Mouse (Mus musculus): Measurements from ENCODE around the gene 2810408A11Rik. TPM values are rescaled to one million over a fixed set of nuclear protein-coding genes. Genes with fewer than 3 reads are reported as not detected.

The 2810408A11Rik gene
- polyA plus RNA-seq, 1 experiment, result 0.38 TPM

DNA sequence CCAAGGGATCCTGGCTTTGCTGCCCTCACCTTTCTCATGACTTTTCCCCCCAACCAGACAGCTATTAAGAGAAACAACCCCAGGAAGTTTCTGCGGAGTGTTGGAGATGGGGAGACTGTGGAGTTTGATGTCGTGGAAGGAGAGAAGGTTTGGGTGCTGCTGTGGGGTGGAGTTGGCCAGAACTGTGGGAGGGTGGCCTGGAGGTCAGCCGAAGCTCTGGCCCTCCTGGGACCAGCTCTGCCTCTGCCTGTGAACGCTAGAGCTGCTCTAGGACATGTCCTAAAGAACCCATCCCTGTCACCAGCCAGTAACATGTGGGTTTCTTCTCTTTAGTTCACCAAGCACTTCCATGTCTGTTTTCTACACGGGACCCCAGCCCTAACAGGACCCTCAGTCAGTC, 38.4 kb upstream of the 2810408A11Rik start:
- TF ChIP-seq POLR2A (IDR thresholded peaks at IDR 0.05; ENCODE audit: extremely low read depth, insufficient read depth, low read length) (no peak), CTCF (IDR thresholded peaks at IDR 0.05; ENCODE audit: extremely low read depth, insufficient read depth, low read length) (no peak)
- Histone ChIP-seq H3K4me3 (ENCODE audit: insufficient read depth, low read length) (no peak overlapping the region), H3K27ac (ENCODE audit: insufficient read depth, low read length) (no peak overlapping the region), H3K4me1 (ENCODE audit: control insufficient read depth, insufficient read depth, low read length) (peaks cover 2% of the 10 kb centered on the region; the same call in 1 of the 2 replicates)

DNA sequence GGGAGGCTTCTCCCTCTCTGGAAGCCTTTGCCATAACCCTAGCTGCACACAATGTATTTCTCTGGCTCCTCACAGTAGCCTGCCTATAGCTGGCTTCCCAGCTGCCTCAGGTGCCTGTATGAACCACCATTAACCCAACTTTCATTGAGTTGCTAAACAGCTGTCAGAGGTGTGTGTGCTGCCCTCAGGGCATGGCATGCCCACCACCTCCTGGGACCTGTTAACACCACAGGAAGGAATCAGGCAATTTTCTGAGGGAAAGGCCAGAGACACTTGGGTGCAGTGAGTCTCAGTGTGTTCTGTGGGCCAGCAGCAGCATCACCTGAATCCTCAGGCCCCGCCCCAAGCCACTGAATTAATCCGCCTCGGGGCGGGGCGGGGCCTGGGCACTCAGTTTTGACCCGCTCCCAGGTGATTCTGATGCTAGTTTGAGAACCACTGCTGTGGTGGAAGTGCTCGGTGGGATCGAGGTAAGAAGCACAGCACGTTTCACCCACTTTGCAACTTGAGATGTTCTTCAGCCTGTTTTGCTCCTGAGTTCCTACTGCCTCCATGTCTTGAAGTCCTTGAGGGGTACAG, 37.7 kb upstream of the 2810408A11Rik start:
- no peak overlapping the region for H3K27ac ChIP-seq (ENCODE audit: insufficient read depth, low read length)
- no peak overlapping the region for H3K4me3 ChIP-seq (ENCODE audit: insufficient read depth, low read length)
- TF ChIP-seq POLR2A (IDR thresholded peaks at IDR 0.05; ENCODE audit: extremely low read depth, insufficient read depth, low read length) (no peak), CTCF (IDR thresholded peaks at IDR 0.05; ENCODE audit: extremely low read depth, insufficient read depth, low read length) (no peak)
- H3K4me1 ChIP-seq (ENCODE audit: control insufficient read depth, insufficient read depth, low read length), result peaks cover 2% of the 10 kb centered on the region; the same call in 1 of the 2 replicates

DNA sequence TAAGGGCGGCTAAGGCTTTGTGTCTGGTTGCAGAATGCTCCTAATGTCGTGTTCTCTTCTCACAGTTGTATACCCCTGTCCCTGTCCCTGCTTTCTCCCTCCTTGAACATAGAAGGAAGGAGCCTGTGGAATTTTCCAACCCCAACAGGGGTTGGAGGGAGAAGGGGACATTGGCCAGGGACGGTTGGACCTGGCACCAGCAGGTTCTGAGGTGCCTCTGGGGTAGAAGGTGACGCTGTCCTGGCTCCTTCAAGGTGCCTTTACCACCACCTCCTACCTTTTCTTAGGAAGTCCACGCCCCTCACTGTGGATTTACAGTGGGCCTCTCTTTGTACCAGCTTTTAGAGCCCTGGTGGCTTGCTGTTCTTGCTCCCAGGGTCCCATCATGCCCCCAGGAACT, 37.0 kb upstream of the 2810408A11Rik start:
- Histone ChIP-seq H3K4me1 (ENCODE audit: control insufficient read depth, insufficient read depth, low read length) (peaks cover 2% of the 10 kb centered on the region; the same call in 1 of the 2 replicates), H3K27ac (ENCODE audit: insufficient read depth, low read length) (no peak overlapping the region), H3K4me3 (ENCODE audit: insufficient read depth, low read length) (no peak overlapping the region)
- TF ChIP-seq CTCF (IDR thresholded peaks at IDR 0.05; ENCODE audit: extremely low read depth, insufficient read depth, low read length) (no peak), POLR2A (IDR thresholded peaks at IDR 0.05; ENCODE audit: extremely low read depth, insufficient read depth, low read length) (no peak)

DNA sequence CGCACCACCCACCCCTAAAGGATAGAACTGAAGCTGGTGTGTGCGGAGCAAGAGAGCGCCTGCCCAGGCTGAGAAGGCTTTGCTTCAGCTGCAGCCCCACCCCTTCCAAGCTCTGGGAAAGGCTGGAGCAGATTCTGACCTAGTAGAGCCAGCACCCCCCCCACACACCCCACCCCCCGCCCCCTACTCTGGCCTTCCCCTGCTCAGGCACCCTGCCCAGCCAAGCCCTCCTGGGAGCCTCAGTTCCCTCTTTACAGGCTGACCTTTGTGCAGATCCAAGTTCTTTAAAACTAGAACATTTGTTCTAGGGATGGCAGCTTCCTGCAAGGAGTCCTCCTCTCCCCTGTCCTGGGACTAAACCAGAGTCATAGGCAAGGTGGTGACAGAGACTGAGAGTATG, 36.6 kb upstream of the 2810408A11Rik start:
- Histone ChIP-seq H3K4me1 (ENCODE audit: control insufficient read depth, insufficient read depth, low read length) (peaks cover 2% of the 10 kb centered on the region; the same call in 1 of the 2 replicates), H3K27ac (ENCODE audit: insufficient read depth, low read length) (no peak overlapping the region), H3K4me3 (ENCODE audit: insufficient read depth, low read length) (no peak overlapping the region)
- no peak for TF ChIP-seq CTCF (IDR thresholded peaks at IDR 0.05; ENCODE audit: extremely low read depth, insufficient read depth, low read length)
- no peak for TF ChIP-seq POLR2A (IDR thresholded peaks at IDR 0.05; ENCODE audit: extremely low read depth, insufficient read depth, low read length)

- H3K4me3 ChIP-seq (ENCODE audit: insufficient read depth, low read length), result no peak overlapping the region
- peaks cover 2% of the 10 kb centered on the region; the same call in 1 of the 2 replicates for H3K4me1 ChIP-seq (ENCODE audit: control insufficient read depth, insufficient read depth, low read length)
- H3K27ac ChIP-seq (ENCODE audit: insufficient read depth, low read length), result no peak overlapping the region
- TF ChIP-seq POLR2A (IDR thresholded peaks at IDR 0.05; ENCODE audit: extremely low read depth, insufficient read depth, low read length), result no peak
- TF ChIP-seq CTCF (IDR thresholded peaks at IDR 0.05; ENCODE audit: extremely low read depth, insufficient read depth, low read length), result no peak
Observed at GRCm38 (mm10) chr11:69936714-69937347, 36.0 kb upstream of the 2810408A11Rik start.

DNA sequence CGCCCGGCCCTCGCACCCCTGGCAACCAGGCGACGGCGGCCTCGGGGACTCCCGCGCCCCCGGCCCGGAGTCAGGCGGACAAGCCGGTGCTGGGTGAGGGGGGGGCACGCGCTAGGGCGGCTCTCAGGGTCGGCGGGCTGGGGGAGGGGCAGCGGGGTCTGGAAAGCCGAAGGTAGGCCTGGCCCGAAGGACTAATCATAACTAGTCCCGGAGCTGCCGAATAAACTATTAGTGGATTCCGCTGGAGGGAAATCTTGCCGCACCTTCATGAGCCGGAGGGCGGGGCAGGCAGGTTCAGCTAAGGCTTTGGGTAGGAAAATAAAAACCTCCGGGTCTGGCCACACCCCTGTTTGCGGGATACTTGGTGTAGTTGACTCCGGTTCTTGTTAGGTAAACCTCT, 35.4 kb upstream of the 2810408A11Rik start:
- no peak overlapping the region for H3K4me3 ChIP-seq (ENCODE audit: insufficient read depth, low read length)
- TF ChIP-seq CTCF (IDR thresholded peaks at IDR 0.05; ENCODE audit: extremely low read depth, insufficient read depth, low read length) (no peak), POLR2A (IDR thresholded peaks at IDR 0.05; ENCODE audit: extremely low read depth, insufficient read depth, low read length) (no peak)
- H3K27ac ChIP-seq (ENCODE audit: insufficient read depth, low read length), result no peak overlapping the region

DNA sequence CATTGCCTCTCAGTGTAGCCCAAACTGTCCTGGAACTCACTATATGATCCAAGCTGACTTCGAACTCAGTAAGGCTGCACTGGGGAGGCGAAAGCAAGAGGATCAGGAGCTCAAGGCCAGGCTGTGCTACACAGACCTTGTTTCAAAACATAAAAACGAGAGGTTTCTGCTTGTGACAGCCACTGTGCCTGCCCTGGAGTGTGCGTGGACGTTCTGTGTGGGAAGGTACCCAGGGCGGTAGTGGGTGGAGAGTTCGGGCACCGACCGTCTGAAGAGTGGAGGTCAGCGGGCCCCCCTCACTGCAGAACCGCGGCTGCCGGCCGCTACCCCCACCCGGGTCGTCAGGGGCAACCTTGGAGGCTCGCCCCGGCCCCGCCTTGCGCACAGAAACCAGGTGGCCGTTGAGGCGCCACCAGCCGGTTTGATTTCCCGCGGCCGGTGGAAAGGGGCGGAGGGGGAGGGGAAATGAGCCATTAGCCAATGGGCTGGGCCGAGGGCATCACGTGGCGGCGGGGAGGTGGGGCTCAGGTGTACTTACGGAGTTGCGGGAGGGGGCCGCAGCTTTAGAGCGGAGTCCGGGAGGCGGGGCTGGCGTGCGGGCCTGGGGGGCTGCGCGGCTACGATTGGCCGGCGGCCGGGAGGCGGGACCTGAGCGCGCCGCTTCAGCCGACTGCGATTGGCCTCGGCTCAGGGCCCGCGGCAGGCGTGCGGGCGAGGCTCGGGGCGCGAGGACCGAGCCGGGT, 34.5 kb upstream of the 2810408A11Rik start, which contains the start of gene Ybx2:
Gene Ybx2, plus strand, starts transcription at position 660 of the 743 bp plus-strand sequence.
- H3K27ac ChIP-seq (ENCODE audit: insufficient read depth, low read length), result no peak within 1 kb of the TSS
- peaks cover 2% of the 10 kb centered on the region; the same call in 1 of the 2 replicates for H3K4me1 ChIP-seq (ENCODE audit: control insufficient read depth, insufficient read depth, low read length)
- H3K4me3 ChIP-seq (ENCODE audit: insufficient read depth, low read length), result 0 out of 2 replicates have a peak within 1 kb of the TSS, but pooled peaks have one; percentile 4
- TF ChIP-seq CTCF (IDR thresholded peaks at IDR 0.05; ENCODE audit: extremely low read depth, insufficient read depth, low read length), result no peak
- TF ChIP-seq POLR2A (IDR thresholded peaks at IDR 0.05; ENCODE audit: extremely low read depth, insufficient read depth, low read length), result no peak

More for the DNA sequence above, 35.4 kb upstream of the 2810408A11Rik start:
- H3K4me1 ChIP-seq (ENCODE audit: control insufficient read depth, insufficient read depth, low read length), result peaks cover 2% of the 10 kb centered on the region; the same call in 1 of the 2 replicates

- Histone ChIP-seq H3K27ac (ENCODE audit: insufficient read depth, low read length) (no peak overlapping the region), H3K4me3 (ENCODE audit: insufficient read depth, low read length) (no peak overlapping the region), H3K4me1 (ENCODE audit: control insufficient read depth, insufficient read depth, low read length) (peaks cover 2% of the 10 kb centered on the region; the same call in 1 of the 2 replicates)
- TF ChIP-seq POLR2A (IDR thresholded peaks at IDR 0.05; ENCODE audit: extremely low read depth, insufficient read depth, low read length), result no peak
- TF ChIP-seq CTCF (IDR thresholded peaks at IDR 0.05; ENCODE audit: extremely low read depth, insufficient read depth, low read length), result no peak
Observed at GRCm38 (mm10) chr11:69934681-69935080, 33.9 kb upstream of the 2810408A11Rik start.

GRCm38 (mm10) chr11:69934169-69934568, 33.4 kb upstream of the 2810408A11Rik start:
- Histone ChIP-seq H3K27ac (ENCODE audit: insufficient read depth, low read length) (no peak overlapping the region), H3K4me3 (ENCODE audit: insufficient read depth, low read length) (no peak overlapping the region), H3K4me1 (ENCODE audit: control insufficient read depth, insufficient read depth, low read length) (peaks cover 2% of the 10 kb centered on the region; the same call in 1 of the 2 replicates)
- peak; percentile 76 for TF ChIP-seq CTCF (IDR thresholded peaks at IDR 0.05; ENCODE audit: extremely low read depth, insufficient read depth, low read length)
- no peak for TF ChIP-seq POLR2A (IDR thresholded peaks at IDR 0.05; ENCODE audit: extremely low read depth, insufficient read depth, low read length)
